Mouse (Mus musculus) hematopoietic stem cell, adult 5-6 weeks (primary cell): ENCODE data around the gene Adam1a. TPM values are rescaled to one million over a fixed set of nuclear protein-coding genes. Genes with fewer than 3 reads are reported as not detected.

Source experiments
- ATAC-seq, 2 experiments: fragments of 125-278 bp in 1 of 2; replicated peaks in 1 of 2; 2 replicates each; pipeline ENCODE4 v1.8.0; 2016 to 2017; ENCODE audit warnings: inconsistent platforms in 2 of 2, mild to moderate bottlenecking in 2 of 2, moderate number of reproducible peaks in 2 of 2, low read depth in 1 of 2, moderate TSS enrichment in 1 of 2; ENCODE audit not compliant: low FRiP score in 2 of 2, poor library complexity in 2 of 2, severe bottlenecking in 2 of 2, insufficient read depth in 1 of 2, low TSS enrichment in 1 of 2
- total RNA-seq: library from RNA; stranded (forward); fragments of 172-1452, 232-1000 nt; gene quantifications from 2 replicates; pipeline ENCODE4 v1.2.3, GENCODE M21; 2017

Gene Adam1a
- 2.8 and 6.0 TPM in 2 replicates for total RNA-seq

- peak; percentile 12 to 34; a peak in 1 of 4 replicates for ATAC-seq
Measured at GRCm38 (mm10) chr5:121544910-121545792, at the start of gene Adam1a, which contains the start of gene Gm42878. Gene Adam1a, minus strand, starts transcription at chr5:121545482. Gene Gm42878, minus strand, starts transcription at chr5:121545482.

GRCm38 (mm10) chr5:121594714-121595313 lies 49.5 kb upstream of the Adam1a start:
- no peak for ATAC-seq

GRCm38 (mm10) chr5:121593451-121594401 lies 48.4 kb upstream of the Adam1a start, which contains the start of gene Aldh2:
Gene Aldh2, minus strand, starts transcription at chr5:121593824.
- ATAC-seq = peak; percentile 88 to 91

DNA sequence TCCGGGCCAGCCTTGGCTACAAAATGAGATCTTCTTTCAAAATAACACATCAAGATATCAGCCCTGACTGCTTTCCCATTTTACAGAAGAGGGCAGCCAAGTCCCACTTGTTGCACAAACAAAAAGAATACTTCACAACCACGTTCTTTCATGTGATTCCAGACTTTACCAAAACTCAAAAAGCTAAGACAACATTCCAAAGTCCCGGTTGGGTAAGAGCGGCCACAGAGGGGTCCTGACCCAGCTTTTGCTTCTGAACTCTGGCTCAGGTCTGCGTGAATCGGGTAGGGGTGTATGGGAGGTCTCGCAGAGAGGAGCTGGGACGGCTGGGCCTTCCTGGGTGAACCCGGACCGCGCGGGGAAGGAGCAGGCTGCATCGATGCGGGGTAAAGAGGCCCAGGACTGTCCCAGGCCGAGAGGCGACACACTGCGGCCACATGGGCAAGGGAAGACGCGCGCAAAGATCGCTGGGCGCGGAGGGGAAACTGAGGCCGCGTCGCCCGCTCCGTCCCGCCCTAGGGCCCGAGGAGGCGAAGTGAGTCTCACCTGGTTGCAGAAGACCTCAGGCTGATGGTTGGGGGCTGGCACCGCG lies 47.6 kb upstream of the Adam1a start:
- ATAC-seq = no peak

GRCm38 (mm10) chr5:121592064-121592815 lies 47.0 kb upstream of the Adam1a start:
- ATAC-seq = no peak

DNA sequence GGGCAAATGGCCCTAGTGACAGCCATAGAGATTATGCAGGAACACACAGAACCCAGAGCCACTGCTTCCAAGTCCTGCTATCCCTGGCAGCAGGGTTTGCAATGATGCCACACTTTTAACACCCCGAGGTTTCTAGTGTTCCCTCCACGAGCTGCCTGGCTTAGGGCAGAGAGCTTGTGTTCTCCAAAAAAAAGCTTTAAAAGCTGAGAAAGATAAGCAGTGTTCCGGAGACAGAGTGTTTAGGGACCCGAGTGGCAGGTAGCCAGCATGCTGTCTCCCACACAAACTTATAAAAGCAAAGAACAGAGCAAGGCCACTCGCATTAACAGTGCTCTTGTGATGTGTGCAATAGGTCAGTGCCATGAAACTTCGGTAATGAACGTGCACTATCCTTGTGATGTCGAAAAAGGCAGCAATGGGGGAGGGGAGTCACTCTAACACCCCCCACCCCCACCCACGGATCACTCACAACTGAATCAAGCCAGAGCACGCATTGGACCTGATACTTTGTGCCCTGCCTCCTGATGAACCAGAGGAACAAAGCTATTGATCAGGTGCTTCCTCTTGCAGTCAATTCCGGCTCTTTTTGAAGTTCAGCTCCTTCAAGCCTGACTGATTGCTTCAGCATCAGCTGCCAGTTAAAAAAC lies 46.3 kb upstream of the Adam1a start:
- no peak for ATAC-seq

GRCm38 (mm10) chr5:121589928-121590327 lies 44.6 kb upstream of the Adam1a start:
- no peak for ATAC-seq

DNA sequence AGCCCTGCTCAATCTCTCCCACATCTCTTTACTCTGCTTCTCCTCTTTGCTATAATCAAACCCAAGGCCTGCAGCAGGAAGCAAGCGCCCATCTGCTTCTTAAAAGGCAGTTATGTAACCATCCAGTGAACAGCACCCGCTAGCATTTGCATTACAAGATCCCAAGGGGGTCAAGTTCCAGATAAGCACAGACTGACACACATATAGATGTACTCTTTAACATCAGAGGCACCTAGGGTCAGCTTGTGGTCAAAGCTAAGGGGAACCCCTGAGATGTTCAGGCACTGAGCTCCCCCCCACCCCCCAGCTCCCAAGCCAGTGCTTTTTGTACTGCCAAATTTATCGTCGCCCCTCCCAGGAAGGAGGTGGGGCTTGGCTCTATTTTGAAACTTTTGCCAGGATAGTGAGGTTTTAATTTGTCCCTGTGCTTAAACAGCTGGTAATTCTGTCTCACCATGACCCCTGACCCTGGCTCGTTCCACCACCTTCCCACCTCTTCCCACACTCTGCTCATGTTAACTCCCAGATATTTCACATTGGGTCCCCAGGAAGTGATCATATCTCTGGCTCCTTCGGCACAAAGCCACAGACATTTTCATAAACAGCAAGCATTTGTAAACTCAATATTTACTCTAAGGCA lies 41.2 kb upstream of the Adam1a start:
- ATAC-seq = peak; percentile 24 to 38; a peak in 3 of 4 replicates

DNA sequence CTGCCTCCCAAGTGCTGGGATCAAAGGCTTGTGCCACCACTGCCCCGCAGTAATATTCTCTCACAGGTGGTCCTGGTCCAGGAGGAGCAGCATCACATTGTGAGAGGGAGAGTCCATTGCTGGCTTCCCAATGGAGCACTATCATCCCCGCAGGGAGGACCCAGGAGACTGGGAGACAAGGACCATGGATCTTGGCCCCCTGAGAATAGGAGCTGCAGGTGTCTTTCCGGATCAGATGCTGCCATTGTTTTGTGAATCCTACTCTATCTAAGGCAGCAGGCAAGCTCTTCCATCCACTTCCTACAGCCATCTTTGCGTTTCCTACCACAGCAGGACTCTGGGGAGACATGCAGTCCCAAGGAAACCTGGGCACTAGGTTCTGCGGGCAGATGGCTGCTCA lies 40.4 kb upstream of the Adam1a start:
- no peak for ATAC-seq

GRCm38 (mm10) chr5:121585005-121585404 lies 39.7 kb upstream of the Adam1a start:
- no peak for ATAC-seq

- peak; percentile 82 to 89 for ATAC-seq
Measured at GRCm38 (mm10) chr5:121583765-121584501, 38.7 kb upstream of the Adam1a start.

- ATAC-seq = no peak
Measured at GRCm38 (mm10) chr5:121581945-121582344, 36.7 kb upstream of the Adam1a start.

GRCm38 (mm10) chr5:121576927-121577488 lies 31.7 kb upstream of the Adam1a start:
- no peak for ATAC-seq

DNA sequence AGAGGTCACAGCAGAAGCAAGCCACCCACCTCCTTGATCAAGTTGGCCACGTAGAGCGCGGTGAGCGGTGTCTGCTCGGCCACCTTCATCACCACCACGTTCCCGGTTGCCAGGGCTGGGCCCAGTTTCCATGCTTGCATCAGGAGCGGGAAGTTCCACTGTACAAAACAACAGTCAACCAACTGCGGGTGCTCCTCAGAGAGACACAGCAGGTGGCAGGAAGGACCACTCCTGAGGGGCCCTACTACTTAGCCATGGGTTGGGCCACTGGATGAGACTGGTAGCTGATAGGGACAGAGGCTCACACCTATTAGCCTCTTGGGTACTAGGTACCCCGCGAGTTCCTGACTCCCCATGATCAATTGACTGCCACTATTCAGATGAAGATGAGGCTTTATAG lies 30.6 kb upstream of the Adam1a start:
- ATAC-seq = no peak

GRCm38 (mm10) chr5:121574145-121574544 lies 28.9 kb upstream of the Adam1a start:
- no peak for ATAC-seq
